Mouse (Mus musculus) Patski (cell line): ENCODE results near the gene Hnrnpm. TPM values are rescaled to one million over a fixed set of nuclear protein-coding genes. Genes with fewer than 3 reads are reported as not detected.

Source experiments
- ATAC-seq: fragments of 100-300 bp; one replicate; pipeline ENCODE4 v1.8.0; 2021
- CTCF ChIA-PET: fragments of 350-600 bp; sonication (Branson Sonifier 250); formaldehyde crosslinking; loops from one replicate; lab custom pipeline; 2022; ENCODE audit warnings: inconsistent platforms; lab: Charles Lee
- POLR2A ChIA-PET: fragments of 350-600 bp; sonication (Branson Sonifier 250); formaldehyde crosslinking; loops from one replicate; lab custom pipeline; 2022; ENCODE audit warnings: antibody characterized with exemption, inconsistent platforms; lab: Charles Lee
- DNase-seq: peaks from one replicate; pipeline ENCODE4 v3.0.0-alpha.2; 2011; ENCODE audit warnings: low read depth, low spot score
- H3K27me3 ChIP-seq: fragments of 371-371 bp; one replicate; pipeline ENCODE4 v1.5.1; 2021
- CTCF ChIP-seq: fragments of 100-300 bp; IDR thresholded peaks from one replicate; pipeline ENCODE4 v1.5.1; 2021
- in situ Hi-C: fragments of 300-500 bp; cut with MboI; formaldehyde crosslinking; loops from 3 replicates; pipeline ENCODE4 v1.11.1; 2018; ENCODE audit warnings: low pct_unique_long_range_greater_than_20kb, mixed read lengths
- polyA plus RNA-seq: library from polyadenylated mRNA; unstranded; gene quantifications from one replicate; pipeline ENCODE4 v1.2.3, GENCODE M21; 2021

Hnrnpm gene
- polyA plus RNA-seq, 1 experiment from 2014 or later = 248 TPM

DNA sequence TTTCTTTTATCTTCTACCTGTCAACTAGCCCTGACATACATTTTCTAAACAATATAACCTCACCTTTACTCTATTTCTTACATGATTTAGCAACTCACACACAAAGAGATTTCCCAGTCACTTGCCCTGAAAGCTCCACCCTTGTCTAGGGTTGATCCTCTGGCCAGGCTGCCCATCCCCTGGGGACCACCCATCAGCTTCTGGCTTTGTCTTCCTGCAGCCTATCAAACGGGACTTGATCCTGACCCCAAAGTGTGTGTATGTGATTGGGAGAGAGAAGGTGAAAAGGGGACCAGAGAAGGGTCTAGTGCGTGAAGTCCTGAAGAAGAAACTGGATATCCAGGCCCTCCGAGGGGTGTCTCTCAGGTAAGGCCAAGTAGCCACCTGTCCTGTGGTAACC lies 85.8 kb downstream of the Hnrnpm start:
- POLR2A ChIA-PET = no interaction called here
- peaks cover 3% of the 10 kb centered on the region for H3K27me3 ChIP-seq
- TF ChIP-seq CTCF = no peak
- DNase-seq (no peak), ATAC-seq (no peak)
- CTCF ChIA-PET = no interaction called here
- in situ Hi-C loops = no loop called here

- TF ChIP-seq CTCF = no peak
- ChIA-PET POLR2A (no interaction called here), CTCF (no interaction called here)
- no peak for ATAC-seq
- in situ Hi-C loops = no loop called here
- no peak for DNase-seq
- H3K27me3 ChIP-seq = no peaks in the 10 kb centered on the region
These were observed 86.7 kb downstream of the Hnrnpm start for GRCm38 (mm10) chr17:33599836-33600475.

DNA sequence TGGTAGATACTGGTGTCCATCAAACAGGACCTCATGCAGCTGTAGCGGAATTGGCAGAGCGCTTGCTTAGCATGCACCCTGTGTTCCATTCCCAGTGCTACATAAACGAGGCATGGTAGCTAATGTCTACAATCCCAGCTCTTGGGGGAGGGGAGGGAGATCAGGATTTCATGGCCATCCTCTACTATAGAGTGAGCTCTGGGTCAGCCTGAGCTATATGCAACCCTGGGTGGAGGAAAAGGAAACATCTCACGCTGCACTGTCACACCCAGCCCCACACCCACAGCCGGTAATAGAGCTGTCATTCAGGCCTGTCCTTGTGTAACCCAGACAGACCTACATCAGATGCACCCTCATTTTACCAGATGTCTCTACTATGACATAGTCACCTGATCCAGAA lies 88.2 kb downstream of the Hnrnpm start:
- TF ChIP-seq CTCF = no peak
- CTCF ChIA-PET = no interaction called here
- in situ Hi-C loops = no loop called here
- H3K27me3 ChIP-seq = peaks cover 8% of the 10 kb centered on the region
- DNase-seq (no peak), ATAC-seq (no peak)
- POLR2A ChIA-PET = no interaction called here

DNA sequence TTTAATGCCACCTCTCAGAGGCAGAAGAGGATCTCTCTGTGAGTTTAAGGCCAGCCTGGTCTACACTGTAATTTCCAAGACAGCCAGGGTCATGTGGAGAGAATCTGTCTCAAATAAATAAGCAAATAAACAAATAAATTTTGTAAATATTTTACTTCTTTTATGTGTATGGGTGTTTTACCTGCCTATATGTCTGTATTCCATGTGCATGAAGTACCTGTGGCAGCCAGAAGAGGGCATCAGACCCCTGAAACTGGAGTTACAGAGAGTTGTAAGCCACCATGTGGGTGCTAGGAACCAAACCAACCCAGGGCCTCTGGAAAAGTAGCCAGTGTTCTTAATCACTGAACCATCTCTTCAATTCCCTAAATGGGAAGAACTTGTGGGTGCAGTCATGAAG lies 89.4 kb downstream of the Hnrnpm start:
- CTCF ChIA-PET = no interaction called here

More for the DNA sequence above, 89.4 kb downstream of the Hnrnpm start:
- in situ Hi-C loops = no loop called here
- H3K27me3 ChIP-seq = peaks cover 12% of the 10 kb centered on the region
- POLR2A ChIA-PET = no interaction called here
- ATAC-seq = no peak
- DNase-seq = no peak
- TF ChIP-seq CTCF = no peak

Other genes with a start within 250 kb of the Hnrnpm start
- 15.4 TPM for gene Adamts10, start 162.7 kb downstream of the Hnrnpm start, polyA plus RNA-seq
- gene Myo1f, start 131.2 kb downstream of the Hnrnpm start, polyA plus RNA-seq = not detected
- 33.0 TPM for gene Zfp414, start 57.8 kb downstream of the Hnrnpm start, polyA plus RNA-seq
- gene Pram1, start 48.8 kb downstream of the Hnrnpm start, polyA plus RNA-seq = 0.56 TPM
- gene March2, start 31.8 kb upstream of the Hnrnpm start, polyA plus RNA-seq = 77.2 TPM
- 222 TPM for gene Rab11b, start 73.7 kb upstream of the Hnrnpm start, polyA plus RNA-seq
- gene Angptl4, start 95.0 kb upstream of the Hnrnpm start, polyA plus RNA-seq = 1.8 TPM
- gene Kank3, start 123.7 kb upstream of the Hnrnpm start, polyA plus RNA-seq = 4.1 TPM
- gene Rps28, start 137.7 kb upstream of the Hnrnpm start, polyA plus RNA-seq = 1,207 TPM
- gene Ndufa7, start 137.7 kb upstream of the Hnrnpm start, polyA plus RNA-seq = 361 TPM
- gene Cd320, start 156.2 kb upstream of the Hnrnpm start, polyA plus RNA-seq = 43.1 TPM
- not detected for gene Gm7029, start 187.0 kb upstream of the Hnrnpm start, polyA plus RNA-seq
- 54.0 TPM for gene Kifc1, start 203.8 kb upstream of the Hnrnpm start, polyA plus RNA-seq
- not detected for gene Platr17, start 218.3 kb upstream of the Hnrnpm start, polyA plus RNA-seq
- gene Daxx, start 222.6 kb upstream of the Hnrnpm start, polyA plus RNA-seq = 37.4 TPM
- gene Tapbp, start 229.0 kb upstream of the Hnrnpm start, polyA plus RNA-seq = 155 TPM
- gene Zbtb22, start 229.0 kb upstream of the Hnrnpm start, polyA plus RNA-seq = 30.7 TPM
- 59.6 TPM for gene Rgl2, start 242.7 kb upstream of the Hnrnpm start, polyA plus RNA-seq